Mouse (Mus musculus) layer of hippocampus, adult 6 months (tissue): ENCODE data around the gene Ralgps2. TPM values are rescaled to one million over a fixed set of nuclear protein-coding genes. Genes with fewer than 3 reads are reported as not detected.

Source experiments
- long read RNA-seq, 2 experiments: library from polyadenylated mRNA; unstranded; transcript quantifications; one replicate each; pipeline ENCODE4 v2.0.0; 2019 to 2020
- polyA plus RNA-seq: library from polyadenylated mRNA; unstranded; fragments of <200 nt; fragmentation: Nextera tagmentation; gene quantifications from 2 replicates; pipeline ENCODE4 v1.2.3, GENCODE M21; 2021

Ralgps2 gene
- polyA plus RNA-seq: 27.5 and 47.1 TPM in 2 replicates
- long read RNA-seq, experiment 1, full-length matches to known transcripts: 12 of 43 reads
- long read RNA-seq, experiment 1, partial matches to known transcripts: 17 of 43 reads
- long read RNA-seq, experiment 1, other reads (novel, unspliced or antisense): 14 of 43 reads
- long read RNA-seq, experiment 2, full-length matches to known transcripts: 44 of 71 reads
- long read RNA-seq, experiment 2, partial matches to known transcripts: 9 of 71 reads
- long read RNA-seq, experiment 2, other reads (novel, unspliced or antisense): 18 of 71 reads

GRCm38 (mm10) chr1:156939251-156940141 lies at the start of gene Ralgps2:
Ralgps2 (minus strand) TSS chr1:156939626.

DNA sequence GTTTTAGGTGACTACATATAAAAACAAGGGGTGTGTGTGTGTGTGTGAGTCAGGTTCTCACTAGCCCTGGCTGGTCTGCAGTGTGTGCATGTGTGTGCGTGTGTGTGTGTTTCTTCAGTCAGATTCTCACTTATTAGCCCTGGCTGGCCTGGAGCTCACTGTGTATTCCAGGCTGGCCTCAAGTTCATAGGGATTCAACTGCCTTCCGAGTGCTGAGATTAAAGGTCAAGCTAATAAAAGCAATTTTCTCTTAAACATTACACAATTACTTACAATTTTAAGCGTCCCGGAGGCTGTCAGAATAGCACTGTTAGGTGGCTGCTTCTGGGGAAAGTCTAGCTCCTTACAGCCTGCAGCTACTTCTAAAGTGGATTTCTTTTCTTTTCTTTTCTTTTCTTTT lies 101.2 kb downstream of the Ralgps2 start, which contains the start of gene Angptl1:
Angptl1 (plus strand) TSS at position 386 of the 400 bp plus-strand sequence.

Other genes with a start within 250 kb of the Ralgps2 start
- 14.7 and 16.3 TPM in 2 replicates for gene Fam20b, start 220.5 kb downstream of the Ralgps2 start, polyA plus RNA-seq
- gene Angptl1, start 101.1 kb downstream of the Ralgps2 start, polyA plus RNA-seq: 1.0 and 1.4 TPM in 2 replicates
- not detected in 2 replicates for gene Tex35, start 169.1 kb upstream of the Ralgps2 start, polyA plus RNA-seq